ENCODE assay signal across 13 mouse cellular contexts in genomic region chr7:68679770-68680169, GRCm38 (mm10).
"Had no signal": no experiment of that assay in that cellular context is flagged by ENCODE, and none has a peak within 500 bp of the region (broad histone marks: within the 10 kb centered on the region; RNA-seq: fewer than 3 reads in every experiment).

No protein-coding gene starts in this region.

- H3K4me3 ChIP-seq: limb, embryonic 12.5 days; midbrain, embryonic 15.5 days; stomach, embryonic 15.5 days had no signal

- H3K36me3 ChIP-seq: limb, embryonic 12.5 days; midbrain, embryonic 15.5 days; stomach, embryonic 15.5 days had no signal

- H3K27me3 ChIP-seq: limb, embryonic 12.5 days; midbrain, embryonic 15.5 days; stomach, embryonic 15.5 days had no signal

- H3K9me3 ChIP-seq: limb, embryonic 12.5 days; midbrain, embryonic 15.5 days; stomach, embryonic 15.5 days had no signal

- DNase-seq: kidney, adult 8-10 months; kidney, postnatal 25 days; layer of hippocampus, adult 9-11 months; layer of hippocampus, postnatal 36 days; liver; lung, adult 18-20 months; thymus, adult 2 months; thymus, postnatal 25 days had no signal

- H3K9ac ChIP-seq: limb, embryonic 12.5 days; liver, embryonic 14.5 days; midbrain, embryonic 15.5 days; stomach, embryonic 15.5 days had no signal

- H3K4me2 ChIP-seq: limb, embryonic 12.5 days; midbrain, embryonic 15.5 days; stomach, embryonic 15.5 days had no signal

- H3K4me1 ChIP-seq: limb, embryonic 12.5 days; stomach, embryonic 15.5 days had no signal

- ATAC-seq: intestine, postnatal 0 days; midbrain, embryonic 15.5 days had no signal

- H3K27ac ChIP-seq: limb, embryonic 12.5 days; liver, embryonic 14.5 days; midbrain, embryonic 15.5 days; stomach, embryonic 15.5 days had no signal
